Mouse (Mus musculus) left cerebral cortex, adult 9 months (tissue): ENCODE measurements at regions not wholly inside any gene's neighbourhood (a gene's known extent, or its start where the extent isn't known, plus 50 kb on each side); places are given as distances from the start of the nearest gene placed in this dataset.
A peak's percentile ranks its signal among the peaks of the same experiment; 100 is the strongest.

Source experiments
- DNase-seq, 2 experiments: peaks; one replicate each; pipeline ENCODE4 v3.0.0; 2022; ENCODE audit warnings: low spot score in 2 of 2

DNA sequence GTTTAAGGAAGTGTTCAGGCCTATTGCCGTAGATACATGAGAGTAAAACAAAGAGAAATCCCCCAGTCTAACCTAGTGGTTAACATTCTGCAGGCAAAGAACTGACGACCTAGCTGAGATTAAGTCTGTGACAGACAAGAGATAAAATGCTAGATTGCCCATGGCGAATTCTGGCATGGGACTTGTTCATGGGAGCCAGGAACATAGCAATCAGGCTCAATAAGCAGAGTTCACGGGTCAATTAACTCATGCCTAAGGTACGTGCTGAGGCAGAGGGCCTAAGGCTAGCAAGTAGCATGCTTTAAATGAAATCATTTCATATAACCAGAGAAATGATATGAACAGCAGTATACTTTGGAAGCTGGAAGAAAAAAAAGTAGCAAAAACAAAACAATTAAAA is 1119.2 kb upstream of the Adgrl2 start:
- no peak for DNase-seq

DNA sequence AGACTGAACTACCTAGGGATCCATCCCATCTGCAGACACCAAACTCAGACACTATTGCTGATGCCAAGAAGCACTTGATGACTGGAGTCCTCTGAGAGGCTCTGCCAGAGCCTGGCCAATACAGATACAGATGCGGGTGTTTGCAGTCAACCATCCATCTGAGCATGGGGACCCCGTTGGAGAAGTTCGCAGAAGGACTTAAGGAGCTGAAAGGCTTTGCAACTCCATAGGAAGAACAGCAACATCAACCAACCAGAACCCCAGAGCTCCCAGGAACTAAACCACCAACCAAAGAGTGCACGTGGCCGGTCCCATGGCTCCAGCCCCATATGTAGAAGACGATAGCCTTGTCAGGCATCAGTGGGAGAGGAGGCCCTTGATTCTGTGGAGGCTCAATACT is 1121.9 kb upstream of the Adgrl2 start:
- no peak for DNase-seq

DNA sequence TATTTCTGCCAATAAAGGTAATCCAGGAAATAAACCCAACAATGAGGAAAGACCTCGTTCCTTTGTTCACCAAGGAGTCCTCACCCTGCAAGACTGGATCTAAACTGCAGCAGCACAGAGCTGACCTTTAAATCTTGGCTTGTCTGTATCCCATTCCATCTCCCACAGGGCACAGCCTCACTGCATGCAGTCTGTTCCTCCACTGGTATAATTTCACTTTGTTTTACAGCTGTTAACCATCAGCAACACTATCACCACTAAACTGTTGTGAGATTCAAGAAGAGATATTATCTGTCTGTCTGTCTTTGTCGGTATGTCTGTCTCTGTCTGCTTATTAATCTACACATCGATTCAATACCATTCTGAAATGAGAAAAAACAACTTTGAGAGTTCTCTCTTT is 1129.5 kb upstream of the Adgrl2 start:
- DNase-seq: no peak

DNA sequence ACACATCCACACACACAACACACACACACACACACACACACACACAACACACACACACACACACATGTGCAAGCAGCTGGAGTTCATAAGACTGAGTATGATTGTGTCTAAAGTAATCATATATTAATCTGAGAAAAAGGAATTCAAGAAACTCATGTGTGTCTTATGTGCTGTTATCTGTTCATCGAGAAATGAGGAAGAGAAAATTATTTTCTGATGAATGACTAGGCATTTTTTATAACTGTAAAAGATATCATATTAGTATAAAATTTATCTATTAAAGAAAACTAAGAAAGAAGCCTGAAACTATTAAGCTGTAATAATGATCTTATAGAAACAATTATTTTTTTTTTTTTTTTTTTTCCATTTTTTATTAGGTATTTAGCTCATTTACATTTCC is 1156.3 kb upstream of the Adgrl2 start:
- no peak for DNase-seq

DNA sequence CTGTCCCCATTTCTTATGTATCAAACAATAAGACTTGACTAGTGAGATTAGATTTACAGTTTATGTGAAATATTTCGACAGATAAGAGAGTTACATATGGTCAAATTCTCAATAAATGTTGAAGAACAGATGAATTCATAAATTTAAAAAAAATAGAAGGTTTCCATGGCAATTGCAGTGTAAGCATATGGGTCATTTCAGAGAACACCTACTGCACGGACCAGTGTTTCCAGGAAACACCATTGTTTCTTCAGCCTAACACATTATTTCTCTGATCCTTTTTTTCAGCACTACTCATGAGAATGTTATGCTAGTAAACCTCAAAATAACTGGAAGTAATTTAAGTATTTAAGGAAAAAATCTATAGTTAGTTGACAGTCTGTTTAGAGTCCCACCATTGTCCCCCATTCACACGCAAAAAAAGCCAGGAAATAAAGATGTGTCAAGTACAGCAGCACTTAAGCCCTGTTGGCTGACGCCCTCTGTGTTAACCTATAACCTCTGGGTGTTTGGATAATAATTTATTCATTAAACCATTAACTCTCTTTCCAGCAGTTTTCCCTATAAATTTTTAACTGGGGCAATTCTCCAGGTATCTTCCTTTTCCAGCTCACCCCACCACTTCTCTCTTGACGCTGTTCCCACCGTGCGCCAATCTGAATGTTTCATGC is 1160.9 kb upstream of the Adgrl2 start:
- DNase-seq: no peak

DNA sequence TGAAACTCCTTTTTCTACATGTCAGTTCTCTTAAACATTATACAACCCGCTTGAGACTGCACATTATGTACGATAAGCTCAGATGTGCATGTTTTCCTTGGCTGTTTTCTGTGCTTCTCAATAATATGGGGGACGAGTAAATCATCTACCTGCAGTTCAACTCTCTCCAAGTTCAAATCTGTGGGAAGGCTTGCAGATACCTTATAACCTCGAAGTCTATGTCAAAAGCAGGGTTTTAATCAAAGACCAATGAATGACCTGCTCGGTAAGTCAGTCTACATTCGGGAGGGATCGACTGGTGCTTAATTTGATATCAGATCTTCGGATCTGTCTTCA is 1161.4 kb upstream of the Adgrl2 start:
- DNase-seq: no peak

DNA sequence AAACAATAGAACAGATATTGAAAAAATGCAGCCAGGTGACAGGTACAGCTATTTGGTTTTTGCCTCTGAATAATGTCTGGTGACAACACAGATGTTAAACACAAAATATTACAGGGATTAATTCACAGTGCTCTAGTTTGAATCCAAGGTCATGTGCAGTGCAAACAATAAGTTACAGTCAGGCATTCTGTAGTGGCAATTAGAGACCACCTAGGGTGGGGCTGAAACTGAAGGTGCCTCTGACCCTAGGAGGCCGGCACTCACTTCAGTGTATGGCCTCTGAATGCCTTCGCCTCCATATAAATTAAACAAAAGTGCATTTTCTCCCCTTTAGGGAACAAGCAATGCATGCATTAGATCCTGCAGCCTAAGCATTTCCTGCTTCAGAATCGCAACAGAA is 1162.5 kb upstream of the Adgrl2 start:
- no peak for DNase-seq

DNA sequence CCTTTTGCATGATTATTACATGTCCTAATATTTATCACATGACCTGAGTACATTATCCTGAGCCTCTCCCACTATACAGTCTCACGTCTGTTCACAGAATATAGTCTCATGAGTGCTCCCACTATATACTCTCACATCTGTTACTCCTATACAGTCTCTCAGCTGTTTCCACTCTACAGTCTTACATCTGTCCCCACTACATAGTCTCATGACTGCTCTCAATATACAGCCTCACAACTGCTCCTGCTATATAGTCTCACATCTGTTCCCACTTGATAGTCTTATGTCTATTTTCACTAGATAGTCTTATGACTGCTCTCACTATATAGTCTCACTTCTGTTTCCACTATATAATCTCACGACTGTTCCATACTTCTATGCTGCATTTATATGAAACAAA is 1195.5 kb upstream of the Adgrl2 start:
- no peak for DNase-seq

DNA sequence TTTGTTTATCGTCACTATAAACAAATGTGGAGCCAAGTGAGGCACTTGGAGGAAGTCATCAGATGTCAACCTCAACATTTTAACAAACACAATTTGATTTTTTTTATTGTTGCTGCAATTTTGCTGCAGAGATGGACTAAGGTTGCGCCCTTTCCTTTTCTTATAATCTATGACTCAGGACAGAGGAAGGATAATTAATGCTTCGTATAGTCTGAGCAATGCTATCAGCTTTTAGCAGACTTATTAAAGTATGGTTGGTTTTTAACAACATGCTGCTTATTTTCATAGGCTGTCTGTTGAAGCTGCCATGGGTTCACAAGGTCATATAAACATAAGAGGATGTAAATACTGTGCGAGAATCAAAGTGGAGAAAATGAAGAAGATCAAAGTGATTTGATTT is 1202.8 kb upstream of the Adgrl2 start:
- no peak for DNase-seq

DNA sequence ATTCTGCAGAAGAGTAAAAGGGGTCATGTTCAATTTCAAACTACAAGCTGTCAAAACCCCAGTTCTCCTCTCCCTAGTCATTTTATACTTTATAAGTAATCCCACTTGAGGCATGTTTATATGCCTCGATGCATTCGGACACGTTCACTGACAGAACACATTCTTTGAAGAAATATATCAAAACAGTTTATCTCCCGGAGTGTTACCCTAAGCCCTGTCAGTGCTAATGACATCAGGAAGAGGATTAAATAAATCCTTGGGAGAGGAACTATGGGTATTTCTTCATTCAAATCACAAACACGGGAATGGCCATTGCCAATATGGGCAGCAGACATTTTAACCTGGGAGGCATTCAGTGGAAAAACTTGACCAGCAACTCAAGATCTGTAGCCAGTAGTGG is 1208.1 kb upstream of the Adgrl2 start:
- no peak for DNase-seq

DNA sequence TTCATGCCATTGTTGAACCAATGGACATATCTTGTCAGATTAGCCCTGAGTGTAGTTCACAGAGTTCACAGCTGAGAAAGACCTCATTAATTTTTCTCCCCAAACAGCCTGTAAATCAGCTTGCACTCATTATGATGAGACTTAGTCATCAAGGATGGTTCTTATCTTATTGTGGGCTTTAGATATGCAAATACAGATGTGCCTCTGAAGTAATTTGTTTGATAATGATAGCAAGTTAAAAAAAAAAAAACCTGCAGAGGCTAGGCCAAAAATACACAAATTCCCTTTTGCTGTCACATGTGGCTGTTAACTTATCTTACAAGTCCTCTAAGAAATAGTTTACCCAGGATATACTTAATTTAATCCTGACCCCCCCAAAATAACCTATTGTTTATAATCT is 1215.5 kb upstream of the Adgrl2 start:
- no peak for DNase-seq

DNA sequence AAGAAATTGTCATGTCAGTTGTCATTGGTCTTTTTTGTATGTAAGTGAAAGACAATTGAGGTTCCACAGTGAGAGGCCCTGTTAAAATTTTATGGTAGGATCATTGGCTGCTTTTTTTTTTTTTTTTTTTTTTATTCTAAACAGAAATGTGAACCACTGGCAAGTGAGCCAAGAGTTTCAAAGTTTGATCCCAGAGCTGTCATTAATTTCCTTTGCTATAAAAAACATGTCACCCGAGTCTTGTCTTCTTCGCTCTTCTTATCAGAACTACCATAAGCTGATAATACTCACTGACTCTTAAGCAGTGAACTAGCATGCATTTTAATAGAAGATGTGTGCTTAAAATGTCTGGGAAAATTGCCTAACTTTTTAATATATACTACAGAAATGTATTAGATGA is 1204.4 kb upstream of the Adgrl4 start:
- no peak for DNase-seq

DNA sequence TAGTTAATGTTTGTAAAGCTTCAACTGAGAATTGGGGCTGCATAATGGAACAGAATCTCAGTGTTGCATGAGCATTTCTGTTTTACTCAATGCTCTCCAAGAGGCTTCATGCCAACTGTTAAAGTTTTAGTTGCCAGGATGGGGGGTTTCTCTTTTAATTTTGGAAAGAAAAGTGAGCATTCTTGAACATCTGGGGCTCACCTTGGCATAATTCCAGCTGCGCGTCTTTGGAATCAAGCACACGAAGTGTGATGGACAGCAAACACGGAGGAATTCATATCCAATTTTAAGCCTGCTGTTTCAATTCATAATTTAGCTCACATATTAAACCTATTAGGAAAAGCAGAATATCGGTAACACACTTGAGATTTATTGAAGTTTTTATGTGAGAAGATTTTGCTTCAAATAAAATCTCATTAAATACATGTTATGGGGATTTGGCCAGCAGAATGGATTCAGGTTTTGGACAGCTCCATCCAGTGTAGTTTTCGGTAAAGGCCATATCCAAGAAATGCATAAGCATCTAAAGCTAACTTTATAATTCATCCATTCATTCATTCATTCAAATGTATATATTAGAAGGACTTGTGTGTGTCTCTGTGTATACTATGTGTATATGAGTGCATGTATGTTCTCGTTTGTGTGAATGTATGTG is 1200.6 kb upstream of the Adgrl4 start:
- no peak for DNase-seq

DNA sequence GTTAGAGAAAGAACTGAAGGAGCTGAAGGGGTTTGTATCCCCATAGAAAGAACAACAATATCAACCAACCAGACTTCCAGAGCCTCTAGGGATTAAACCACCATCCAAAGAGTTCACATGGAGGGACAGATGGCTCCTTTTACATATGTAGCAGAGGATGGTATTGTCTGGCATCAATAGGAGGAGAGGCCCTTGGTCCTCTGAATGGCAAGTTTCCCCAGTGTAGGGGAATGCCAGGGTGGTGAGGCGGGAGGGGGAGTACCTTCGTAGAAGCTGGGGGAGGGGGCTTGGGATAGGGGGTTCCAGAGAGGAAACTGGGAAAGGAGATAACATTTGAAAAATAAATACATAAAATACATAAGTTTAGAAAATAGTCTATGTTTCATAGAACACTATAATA is 1162.6 kb upstream of the Adgrl4 start:
- no peak for DNase-seq

DNA sequence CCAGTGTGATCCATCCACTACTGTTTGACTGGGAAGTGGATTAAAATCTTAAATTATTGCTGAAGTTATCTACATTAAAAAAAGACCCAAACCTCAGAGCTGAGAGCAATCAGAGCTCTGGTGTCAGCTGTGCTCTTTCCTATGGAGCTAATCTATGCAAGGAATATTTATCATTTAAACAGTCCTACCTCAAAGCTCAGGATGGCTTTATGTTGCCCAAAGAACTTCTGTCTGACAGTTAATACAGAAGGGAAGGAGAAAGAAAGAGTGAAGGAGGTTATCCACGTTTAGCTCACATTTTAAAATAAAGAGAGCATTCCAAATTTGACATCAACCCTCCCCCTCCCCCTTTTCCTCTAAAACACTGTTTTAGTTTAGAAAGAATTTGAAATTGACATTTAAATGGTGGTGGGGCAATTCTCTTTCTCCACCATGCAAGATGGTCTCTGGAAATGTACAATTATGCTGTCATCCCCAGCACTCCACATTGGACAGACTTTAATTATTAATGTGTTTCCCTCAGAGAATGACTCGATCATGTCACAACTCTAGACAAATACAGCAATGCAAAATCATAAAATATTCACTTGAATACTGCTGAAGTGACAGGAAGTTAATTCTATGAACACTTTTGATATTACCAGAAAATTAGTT is 1141.5 kb upstream of the Adgrl4 start:
- no peak for DNase-seq

DNA sequence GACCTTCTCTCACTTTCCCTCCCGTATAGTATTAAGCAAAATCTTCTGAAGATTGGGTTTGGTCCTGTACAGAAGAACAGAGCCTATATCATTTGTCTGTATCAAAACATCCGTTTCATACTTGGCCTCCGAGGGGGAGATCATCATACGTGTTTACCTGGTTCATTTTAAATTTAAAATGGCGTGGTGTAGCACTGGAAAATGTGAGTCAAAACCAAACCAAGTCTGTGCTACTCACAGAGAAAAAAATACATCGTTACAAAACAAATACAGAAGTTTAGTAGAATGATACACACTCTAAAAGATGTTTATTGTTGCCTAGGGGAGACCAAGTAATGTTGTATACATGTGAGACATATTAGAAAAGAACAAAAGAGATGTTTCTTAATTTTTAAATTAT is 1108.9 kb upstream of the Adgrl4 start:
- DNase-seq: no peak

DNA sequence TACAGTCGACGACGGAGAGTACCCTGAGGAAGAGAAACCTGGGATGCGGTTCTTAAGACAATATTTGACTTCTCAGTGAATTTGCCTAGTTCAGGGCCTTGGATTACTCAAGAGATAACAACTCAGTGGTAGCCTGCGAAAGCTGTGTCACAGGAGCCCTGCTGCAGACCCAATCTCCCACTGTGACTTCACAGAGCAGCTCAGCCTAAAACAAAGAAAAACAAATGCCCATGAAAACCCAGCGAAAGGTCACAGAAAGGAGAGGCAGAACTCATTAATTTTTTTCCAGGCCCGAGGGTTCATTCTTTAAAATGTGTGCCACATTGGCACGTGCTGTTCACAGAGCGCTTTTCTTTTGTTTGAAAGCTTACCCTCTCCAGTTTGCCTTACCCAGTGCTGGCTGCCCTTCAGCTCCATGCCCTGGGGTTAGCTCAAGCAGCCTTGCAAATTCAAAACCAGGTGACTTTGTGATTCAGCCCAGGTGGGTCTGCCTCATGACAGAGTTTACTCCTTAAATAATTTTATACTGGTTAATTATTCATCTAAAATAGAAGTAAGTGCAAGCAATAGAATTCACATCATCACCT is 1085.5 kb upstream of the Adgrl4 start:
- no peak for DNase-seq

DNA sequence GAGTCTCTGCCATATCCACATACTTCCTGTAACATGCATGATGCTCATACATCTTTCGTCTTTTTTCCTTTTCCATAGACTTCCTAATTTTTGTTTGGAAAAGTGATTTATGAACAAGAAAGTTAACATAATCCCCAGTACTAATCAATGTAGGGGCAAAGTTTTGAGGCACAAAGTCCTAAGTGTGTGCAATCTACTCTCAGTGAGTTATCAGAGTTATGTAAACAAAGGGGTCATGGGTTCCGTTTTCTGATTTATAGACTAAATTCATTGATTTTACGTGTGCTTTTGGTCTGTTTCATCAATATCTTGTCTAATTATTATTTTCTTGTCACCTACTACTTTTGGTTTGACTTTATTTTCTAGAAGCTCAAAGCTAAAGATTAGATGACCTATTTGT is 1071.9 kb upstream of the Adgrl4 start:
- no peak for DNase-seq

DNA sequence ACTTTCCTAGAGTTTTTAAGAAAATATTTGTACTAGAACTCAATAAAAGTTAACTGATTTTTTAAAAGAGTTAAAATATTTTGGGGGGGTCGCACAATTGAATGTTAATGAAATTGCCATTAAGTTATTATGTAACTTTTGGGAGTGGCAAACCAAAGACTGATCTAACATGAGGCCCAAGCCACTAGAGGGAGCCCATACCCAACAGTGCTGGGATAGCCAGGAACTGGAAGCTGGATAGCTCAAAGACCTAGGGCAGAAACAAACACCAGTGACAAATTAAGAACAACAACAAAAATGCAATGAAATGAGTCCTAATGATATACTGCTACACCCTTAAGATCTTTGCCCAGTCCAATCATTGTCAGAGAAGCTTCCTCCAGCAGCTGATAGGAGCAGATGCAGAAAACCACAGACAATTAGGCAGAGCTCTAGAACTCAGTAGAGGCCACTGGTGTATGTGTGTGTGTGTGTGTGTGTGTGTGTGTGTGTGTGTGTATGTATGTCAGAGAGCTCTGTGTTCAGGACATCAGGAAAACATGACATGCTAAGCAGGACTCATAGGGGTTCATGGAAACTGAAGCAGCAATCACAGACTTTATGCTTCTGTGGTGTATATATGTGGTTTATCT is 1052.6 kb upstream of the Adgrl4 start:
- peak in 1 of 2 experiments; percentile 50 for DNase-seq

DNA sequence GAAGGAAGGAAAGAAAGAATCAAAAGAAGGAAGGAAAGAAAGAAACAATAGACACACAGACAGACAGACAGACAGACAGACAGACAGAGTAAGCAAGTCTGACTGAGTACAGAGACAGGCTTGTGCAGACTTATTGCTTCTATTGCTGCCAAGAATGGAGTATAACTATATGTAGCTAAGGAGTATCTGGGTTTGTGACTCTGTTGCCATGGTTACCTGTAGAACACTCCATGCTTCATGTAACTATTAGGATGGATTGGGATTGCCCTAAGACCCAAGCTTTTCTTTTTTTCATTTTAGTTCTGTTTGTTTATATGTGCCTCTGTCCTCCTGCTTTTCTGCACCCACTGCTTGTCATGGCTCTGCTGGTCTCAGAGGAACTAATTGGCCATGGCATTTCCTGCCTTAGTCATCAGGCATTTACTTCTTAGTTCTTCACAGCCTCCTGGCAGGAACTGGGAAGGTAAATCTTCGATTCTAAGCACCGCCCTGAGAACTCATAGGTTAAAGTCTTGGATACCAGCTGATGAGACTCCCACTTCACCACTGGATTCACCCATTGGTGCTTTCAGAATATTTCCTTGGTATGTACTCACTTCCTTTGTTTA is 1035.9 kb upstream of the Adgrl4 start:
- no peak for DNase-seq

DNA sequence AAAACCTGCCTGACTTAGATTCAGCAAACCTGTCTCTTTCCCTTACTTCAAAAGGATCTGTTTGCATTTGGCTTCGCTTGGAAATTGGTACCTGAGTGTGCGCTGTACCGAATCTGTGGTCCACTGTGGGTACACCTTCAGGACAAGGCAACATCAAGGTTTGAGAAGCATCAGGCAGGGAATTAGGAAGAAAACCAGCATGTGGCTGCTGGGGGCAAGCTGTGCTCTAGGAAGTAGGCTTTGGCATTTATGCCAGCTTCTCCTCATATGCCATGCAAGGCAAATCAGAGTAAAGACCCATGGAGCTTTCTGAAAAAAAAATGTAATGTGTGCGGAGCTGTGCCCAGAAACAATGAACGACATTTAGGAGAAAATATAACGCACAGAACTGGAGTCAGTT is 1031.6 kb upstream of the Adgrl4 start:
- DNase-seq: no peak

DNA sequence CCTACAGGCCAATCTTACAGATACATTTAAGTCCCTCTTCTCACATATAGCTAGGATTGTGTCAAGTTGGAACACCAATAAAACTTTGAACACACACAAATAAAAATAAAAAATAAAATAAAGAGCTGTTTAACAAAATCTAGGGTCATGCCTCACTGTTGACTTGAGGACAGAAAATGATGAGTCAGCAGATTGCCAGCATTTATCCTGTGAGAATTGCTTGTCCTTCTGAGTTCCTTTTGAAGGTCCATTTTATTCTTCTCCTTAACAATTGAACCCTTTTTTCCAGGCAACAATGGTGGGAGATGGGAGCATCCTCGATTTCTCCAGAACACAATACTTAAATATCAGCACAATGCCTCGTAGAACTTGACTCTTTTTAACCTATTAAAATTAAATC is 1022.4 kb upstream of the Adgrl4 start:
- DNase-seq: no peak
